In genomic region chr2:33444358-33444757, GRCm38 (mm10) we compare ENCODE assay signal across 8 mouse cellular contexts. TPM values are rescaled to one million over a fixed set of nuclear protein-coding genes. Genes with fewer than 3 reads are reported as not detected.
DNase-seq lines count a peak whose midpoint lies in the region; ATAC-seq and TF ChIP-seq lines count a peak whose summit lies in the region.

No protein-coding gene starts in this region.

- H3K9me3 ChIP-seq in hindbrain, embryonic 14.5 days (ENCODE audit: control insufficient read depth, low read length): no peaks in the 10 kb centered on the region
- no peaks in the 10 kb centered on the region for H3K9me3 ChIP-seq in hindbrain, embryonic 12.5 days (replicated peaks)
- no peaks in the 10 kb centered on the region for H3K9me3 ChIP-seq in kidney, postnatal 0 days (replicated peaks; ENCODE audit: low read length)
- H3K9me3 ChIP-seq in lung, embryonic 14.5 days (ENCODE audit: low read depth, low read length): no peaks in the 10 kb centered on the region

- peaks cover 7% of the 10 kb centered on the region; the same call in 1 of the 2 replicates for H3K4me1 ChIP-seq in hindbrain, embryonic 14.5 days (replicated peaks; ENCODE audit: control insufficient read depth, insufficient read depth, low read length)
- peaks cover 15% of the 10 kb centered on the region for H3K4me1 ChIP-seq in hindbrain, embryonic 12.5 days
- no peaks in the 10 kb centered on the region for H3K4me1 ChIP-seq in kidney, postnatal 0 days (replicated peaks; ENCODE audit: insufficient read depth, low read length)
- H3K4me1 ChIP-seq in lung, embryonic 14.5 days (ENCODE audit: insufficient read depth): peaks cover 2% of the 10 kb centered on the region; the same call in 1 of the 2 replicates

- no peak overlapping the region for H3K4me2 ChIP-seq in hindbrain, embryonic 14.5 days (replicated peaks)
- H3K4me2 ChIP-seq in hindbrain, embryonic 12.5 days (replicated peaks): no peak overlapping the region
- no peak overlapping the region for H3K4me2 ChIP-seq in kidney, postnatal 0 days (ENCODE audit: low read length)
- H3K4me2 ChIP-seq in lung, embryonic 14.5 days: no peak overlapping the region

- H3K9ac ChIP-seq in hindbrain, embryonic 14.5 days: no peak overlapping the region
- H3K9ac ChIP-seq in hindbrain, embryonic 12.5 days: no peak overlapping the region
- no peak overlapping the region for H3K9ac ChIP-seq in kidney, postnatal 0 days (ENCODE audit: low read depth, low read length)
- H3K9ac ChIP-seq in lung, embryonic 14.5 days: no peak overlapping the region

- DNase-seq in hindbrain, embryonic 14.5 days (ENCODE audit: low spot score): peak; percentile 59
- peak; percentile 58 to 76 for DNase-seq in adrenal gland, postnatal 4 days (ENCODE audit: low spot score in 2 of 2)
- DNase-seq in gastrocnemius, adult 8-10 months (ENCODE audit: low spot score in 2 of 2): peak; percentile 80 to 82
- DNase-seq in kidney, postnatal 0 days (ENCODE audit: low spot score): peak; percentile 55
- DNase-seq in lung, embryonic 14.5 days: peak; percentile 80
- peak; percentile 57 for DNase-seq in urinary bladder, adult 2 months (ENCODE audit: low spot score)

- no peaks in the 10 kb centered on the region for H3K27me3 ChIP-seq in hindbrain, embryonic 14.5 days (ENCODE audit: control insufficient read depth, insufficient read depth, low read length)
- 0 out of 2 replicates have a peak, but pooled peaks cover 4% of the 10 kb centered on the region for H3K27me3 ChIP-seq in hindbrain, embryonic 12.5 days
- no peaks in the 10 kb centered on the region for H3K27me3 ChIP-seq in kidney, postnatal 0 days (ENCODE audit: insufficient read depth, low read length)
- H3K27me3 ChIP-seq in lung, embryonic 14.5 days (ENCODE audit: insufficient read depth, low read length): no peaks in the 10 kb centered on the region

- peaks cover 11% of the 10 kb centered on the region for H3K36me3 ChIP-seq in hindbrain, embryonic 14.5 days (replicated peaks; ENCODE audit: control insufficient read depth, insufficient read depth)
- H3K36me3 ChIP-seq in hindbrain, embryonic 12.5 days: peaks cover 9% of the 10 kb centered on the region
- H3K36me3 ChIP-seq in kidney, postnatal 0 days (ENCODE audit: insufficient read depth, low read length): 0 out of 2 replicates have a peak, but pooled peaks cover 5% of the 10 kb centered on the region
- peaks cover 5% of the 10 kb centered on the region; the same call in 1 of the 2 replicates for H3K36me3 ChIP-seq in lung, embryonic 14.5 days (ENCODE audit: insufficient read depth)

- ATAC-seq in hindbrain, embryonic 14.5 days (ENCODE audit: low FRiP score): no peak
- ATAC-seq in hindbrain, embryonic 12.5 days (ENCODE audit: low FRiP score): no peak
- no peak for ATAC-seq in kidney, postnatal 0 days (replicated peaks; ENCODE audit: low FRiP score, low read depth)
- peak; percentile 33 for ATAC-seq in lung, embryonic 14.5 days (ENCODE audit: insufficient read depth)
- no peak for ATAC-seq in inflammation-experienced regulatory T-cells, adult 6 months

- H3K27ac ChIP-seq in hindbrain, embryonic 14.5 days: no peak overlapping the region
- H3K27ac ChIP-seq in hindbrain, embryonic 12.5 days: no peak overlapping the region
- no peak overlapping the region for H3K27ac ChIP-seq in kidney, postnatal 0 days
- H3K27ac ChIP-seq in lung, embryonic 14.5 days (ENCODE audit: low read depth): no peak overlapping the region

- 0 out of 2 replicates have a peak, but pooled peaks have one; percentile 18 for TF ChIP-seq CTCF in kidney, postnatal 0 days (IDR thresholded peaks at IDR 0.05; ENCODE audit: low read depth)
- no peak for TF ChIP-seq CTCF in lung, embryonic 14.5 days (IDR thresholded peaks at IDR 0.05; ENCODE audit: low read depth)

- 30% methylated on average over 5 of the region's 5 CpGs for WGBS in hindbrain, embryonic 14.5 days
- 35% methylated on average over 5 of the region's 5 CpGs for WGBS in hindbrain, embryonic 12.5 days
- 46% methylated on average over 5 of the region's 5 CpGs for WGBS in kidney, postnatal 0 days
- 30% methylated on average over 5 of the region's 5 CpGs for WGBS in lung, embryonic 14.5 days

- H3K4me3 ChIP-seq in hindbrain, embryonic 14.5 days (replicated peaks; ENCODE audit: low read length): no peak overlapping the region
- H3K4me3 ChIP-seq in hindbrain, embryonic 12.5 days: no peak overlapping the region
- no peak overlapping the region for H3K4me3 ChIP-seq in kidney, postnatal 0 days (replicated peaks; ENCODE audit: low read depth, low read length)
- H3K4me3 ChIP-seq in lung, embryonic 14.5 days (ENCODE audit: low read depth, low read length): no peak overlapping the region

RNA-seq across cellular contexts. Expression of gene Zbtb34, which starts 13.2 kb away (rescaled TPM):
- polyA plus RNA-seq in hindbrain, embryonic 14.5 days (2014; fragmentation: Nextera tagmentation; extraction: Ambion mirVana): 10.6 and 11.2 TPM in 2 replicates
- 10.0 and 12.0 TPM in 2 replicates for polyA plus RNA-seq in hindbrain, embryonic 12.5 days (2016; fragmentation: Nextera tagmentation; extraction: Ambion mirVana)
- total RNA-seq in adrenal gland, postnatal 4 days (2021): 10 to 100 TPM; 22.9 TPM
- total RNA-seq in gastrocnemius, adult 8-10 months (2022): 1 to 10 TPM; 3.5 to 4.5 (median 3.9) TPM
- 3.5 and 3.8 TPM in 2 replicates for polyA plus RNA-seq in kidney, postnatal 0 days (2015; fragmentation: Nextera tagmentation; extraction: Ambion mirVana)
- polyA plus RNA-seq in lung, embryonic 14.5 days (2014; fragmentation: Nextera tagmentation; extraction: Ambion mirVana): 9.6 and 10.8 TPM in 2 replicates
- 9.5 and 9.7 TPM in 2 replicates for polyA plus RNA-seq in urinary bladder, adult 2 months (2012; rRNA removed)
- 1 to 10 TPM in 1 of 3 experiments, under 1 TPM in 2; 0.72 to 1.0 (median 0.95) TPM for polyA plus RNA-seq in inflammation-experienced regulatory T-cells, adult 6 months (2017; shearing (Covaris generic))

RNA-seq across cellular contexts. Expression of gene Zbtb43, which starts 24.0 kb away (rescaled TPM):
- 30.5 and 31.6 TPM in 2 replicates for polyA plus RNA-seq in hindbrain, embryonic 14.5 days (2014; fragmentation: Nextera tagmentation; extraction: Ambion mirVana)
- 26.5 and 27.3 TPM in 2 replicates for polyA plus RNA-seq in hindbrain, embryonic 12.5 days (2016; fragmentation: Nextera tagmentation; extraction: Ambion mirVana)
- 10 to 100 TPM; 21.5 to 24.1 TPM for total RNA-seq in adrenal gland, postnatal 4 days (2021)
- total RNA-seq in gastrocnemius, adult 8-10 months (2022): 10 to 100 TPM; 10.1 to 13.6 (median 12.1) TPM
- 13.9 and 15.3 TPM in 2 replicates for polyA plus RNA-seq in kidney, postnatal 0 days (2015; fragmentation: Nextera tagmentation; extraction: Ambion mirVana)
- polyA plus RNA-seq in lung, embryonic 14.5 days (2014; fragmentation: Nextera tagmentation; extraction: Ambion mirVana): 16.4 and 17.2 TPM in 2 replicates
- polyA plus RNA-seq in urinary bladder, adult 2 months (2012; rRNA removed): 13.9 and 16.2 TPM in 2 replicates
- 10 to 100 TPM; 14.6 to 23.4 (median 15.2) TPM for polyA plus RNA-seq in inflammation-experienced regulatory T-cells, adult 6 months (2017; shearing (Covaris generic))
